In the genomic region with DNA sequence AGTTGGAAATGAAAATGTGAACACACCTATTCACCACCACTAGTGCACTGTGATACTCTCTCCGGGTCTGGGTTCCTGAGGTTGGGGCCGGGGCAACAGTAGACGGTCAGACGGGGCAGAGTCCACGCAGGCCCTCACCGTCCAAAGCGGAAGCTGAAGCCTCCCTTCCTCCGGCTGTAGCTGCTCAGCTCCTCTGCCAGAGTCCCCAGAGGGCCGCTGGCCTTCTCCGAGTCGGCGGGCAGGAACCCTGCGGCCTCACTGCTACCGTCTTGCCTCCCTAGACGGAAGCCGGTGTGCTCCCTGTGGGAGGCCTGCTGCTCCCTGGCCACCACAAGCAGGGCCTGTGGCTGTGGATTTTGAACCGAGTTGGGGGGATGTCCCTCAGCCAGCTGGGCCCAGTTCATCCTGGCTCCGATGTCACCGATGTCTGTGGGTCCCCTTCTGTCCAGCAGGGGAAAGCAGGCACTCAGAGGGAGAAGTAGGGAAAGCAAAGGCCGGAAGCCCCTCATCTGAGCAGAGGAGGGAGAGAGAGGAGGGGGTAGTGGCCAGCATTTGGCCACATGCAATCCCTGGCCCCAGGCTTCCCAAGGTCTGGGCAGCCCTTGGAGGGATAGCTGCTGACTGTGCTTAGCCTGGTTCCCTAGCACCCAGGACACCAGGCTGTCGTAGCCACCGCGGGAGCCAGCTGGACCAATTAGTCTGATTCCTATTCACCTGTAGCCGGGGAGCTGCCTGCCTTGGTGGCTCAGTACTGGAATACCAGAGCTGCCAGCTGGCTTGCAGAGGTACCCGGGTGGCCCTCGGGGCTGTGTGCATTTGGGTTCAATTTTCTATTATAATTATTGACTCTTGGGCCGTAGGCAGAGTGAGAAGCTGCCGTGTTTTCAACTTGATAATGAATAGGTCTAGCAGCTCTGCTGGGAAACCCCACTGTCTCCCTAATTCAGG, we compare ENCODE assay signal across 11 mouse cellular contexts. TPM values are rescaled to one million over a fixed set of nuclear protein-coding genes. Genes with fewer than 3 reads are reported as not detected.
A peak's percentile ranks its signal among the peaks of the same experiment; 100 is the strongest.
DNase-seq lines count a peak whose midpoint lies in the region; ATAC-seq and TF ChIP-seq lines count a peak whose summit lies in the region.
"Had no signal": no experiment of that assay in that cellular context is flagged by ENCODE, and none has a peak within 500 bp of the region (broad histone marks: within the 10 kb centered on the region; RNA-seq: fewer than 3 reads in every experiment).

No protein-coding gene starts in this region.

- H3K4me1 ChIP-seq in neural tube, embryonic 12.5 days, result peaks cover 54% of the 10 kb centered on the region
- H3K4me1 ChIP-seq in stomach, postnatal 0 days (replicated peaks; ENCODE audit: control insufficient read depth, insufficient read depth), result no peaks in the 10 kb centered on the region

- DNase-seq in embryo, embryonic 10.5 days (ENCODE audit: low spot score), result peak; percentile 30
- no peak for DNase-seq in embryo, embryonic 11 days
- DNase-seq in neural tube, embryonic 10.5 days (ENCODE audit: extremely low spot score, low spot score), result no peak
- DNase-seq in kidney, postnatal 4 days, result peak; percentile 55 to 70
- no peak for DNase-seq in stomach, postnatal 0 days (ENCODE audit: low spot score)
- no peak for DNase-seq in thymus, postnatal 4 days
- no peak for DNase-seq in T-cell, adult 2 months (ENCODE audit: low spot score)
- DNase-seq: cerebellum, adult 8-10 months; gastrocnemius, adult 2 months had no signal

- ATAC-seq in neural tube, embryonic 12.5 days (ENCODE audit: low FRiP score, low read depth), result no peak
- no peak for ATAC-seq in stomach, postnatal 0 days (ENCODE audit: low FRiP score, low TSS enrichment)

- 0 out of 2 replicates have a peak overlapping the region, but pooled peaks have one; percentile 33 for H3K9ac ChIP-seq in neural tube, embryonic 12.5 days
- H3K9ac ChIP-seq in stomach, postnatal 0 days (ENCODE audit: low read length), result no peak overlapping the region

- 39% methylated on average over 28 of the region's 28 CpGs for WGBS in neural tube, embryonic 12.5 days
- 49% methylated on average over 28 of the region's 28 CpGs for WGBS in stomach, postnatal 0 days

- no peak overlapping the region for H3K27ac ChIP-seq in neural tube, embryonic 12.5 days
- H3K27ac ChIP-seq in stomach, postnatal 0 days (replicated peaks), result no peak overlapping the region
- H3K27ac ChIP-seq: gastrocnemius, adult 2 months had no signal

- TF ChIP-seq EP300 in stomach, postnatal 0 days (optimal IDR thresholded peaks at IDR 0.05), result no peak

- no peaks in the 10 kb centered on the region for H3K9me3 ChIP-seq in neural tube, embryonic 12.5 days
- no peaks in the 10 kb centered on the region for H3K9me3 ChIP-seq in stomach, postnatal 0 days (ENCODE audit: control insufficient read depth, low read length)
- H3K9me3 ChIP-seq: megakaryocyte, embryonic 14.5 days had no signal

- no peak overlapping the region for H3K4me2 ChIP-seq in neural tube, embryonic 12.5 days (replicated peaks)
- H3K4me2 ChIP-seq in stomach, postnatal 0 days (replicated peaks; ENCODE audit: low read depth), result no peak overlapping the region

- no peak overlapping the region for H3K4me3 ChIP-seq in neural tube, embryonic 12.5 days
- no peak overlapping the region for H3K4me3 ChIP-seq in stomach, postnatal 0 days (ENCODE audit: low read depth, low read length)
- H3K4me3 ChIP-seq: gastrocnemius, adult 2 months had no signal

- peak; percentile 35 for TF ChIP-seq CTCF in stomach, postnatal 0 days (IDR thresholded peaks at IDR 0.05; ENCODE audit: low read depth)

- H3K36me3 ChIP-seq in neural tube, embryonic 12.5 days, result peaks cover 10% of the 10 kb centered on the region
- peaks cover 2% of the 10 kb centered on the region for H3K36me3 ChIP-seq in stomach, postnatal 0 days (ENCODE audit: control insufficient read depth, insufficient read depth, low read length)

- H3K27me3 ChIP-seq in neural tube, embryonic 12.5 days (replicated peaks), result 0 out of 2 replicates have a peak, but pooled peaks cover 5% of the 10 kb centered on the region
- H3K27me3 ChIP-seq in stomach, postnatal 0 days (ENCODE audit: control insufficient read depth, insufficient read depth, low read length), result no peaks in the 10 kb centered on the region

RNA-seq across cellular contexts. Expression of a gene that starts 1.7 kb away (rescaled TPM):
- polyA plus RNA-seq in neural tube, embryonic 12.5 days (2016; fragmentation: Nextera tagmentation; extraction: Ambion mirVana), result 0.15 and 0.16 TPM in 2 replicates
- polyA plus RNA-seq in stomach, postnatal 0 days (2015; fragmentation: Nextera tagmentation; extraction: Ambion mirVana), result 0.08 and 0.10 TPM in 2 replicates

RNA-seq across cellular contexts. Expression of a gene that starts 37.1 kb away (rescaled TPM):
- polyA plus RNA-seq in neural tube, embryonic 12.5 days (2016; fragmentation: Nextera tagmentation; extraction: Ambion mirVana), result 2.3 and 3.0 TPM in 2 replicates
- polyA plus RNA-seq in stomach, postnatal 0 days (2015; fragmentation: Nextera tagmentation; extraction: Ambion mirVana), result 0.08 and 0.17 TPM in 2 replicates

Comparison
In these comparisons a context has a peak if more than half of its experiments do, and no peak if none do; other contexts are left out.
1. DNase-seq: peak in embryo, embryonic 10.5 days (single experiment) and kidney, postnatal 4 days (2 of 2); none in embryo, embryonic 11 days (single experiment), neural tube, embryonic 10.5 days (single experiment), stomach, postnatal 0 days (single experiment), thymus, postnatal 4 days (single experiment) and T-cell, adult 2 months (single experiment).